Mouse (Mus musculus): ENCODE results near the gene Lzts2. TPM values are rescaled to one million over a fixed set of nuclear protein-coding genes. Genes with fewer than 3 reads are reported as not detected.

The Lzts2 gene
- polyA plus RNA-seq, 2 experiments from 2014 or later = 0.54 to 1.6 TPM

GRCm38 (mm10) chr19:45003740-45004516 is 10.3 kb upstream of the Lzts2 start:
- no peak for ATAC-seq

GRCm38 (mm10) chr19:45005444-45005843 is 8.8 kb upstream of the Lzts2 start, which contains the start of gene Twnk:
Gene Twnk (plus strand): TSS chr19:45005663.
- no peak for ATAC-seq

- peak; percentile 96 for ATAC-seq
Observed at GRCm38 (mm10) chr19:45005957-45006712, 8.1 kb upstream of the Lzts2 start, which contains the start of gene Mrpl43. Gene Mrpl43 (minus strand): TSS chr19:45006442.

- no peak for ATAC-seq
Observed at GRCm38 (mm10) chr19:45007021-45007420, 7.2 kb upstream of the Lzts2 start.

- no peak for ATAC-seq
Observed at GRCm38 (mm10) chr19:45007425-45008191, 6.6 kb upstream of the Lzts2 start.

- no peak for ATAC-seq
Observed at GRCm38 (mm10) chr19:45010646-45011045, 3.6 kb upstream of the Lzts2 start.

- ATAC-seq = no peak
Observed at GRCm38 (mm10) chr19:45012219-45012618, 2.0 kb upstream of the Lzts2 start.

GRCm38 (mm10) chr19:45012636-45013035 is 1.6 kb upstream of the Lzts2 start:
- no peak for ATAC-seq

GRCm38 (mm10) chr19:45013581-45014225 is 511 bp upstream of the Lzts2 start:
- ATAC-seq = no peak

- peak; percentile 24 for ATAC-seq
Observed at GRCm38 (mm10) chr19:45014981-45015402, 778 bp downstream of the Lzts2 start.

- ATAC-seq = peak; percentile 78
Observed at GRCm38 (mm10) chr19:45015518-45016281, 1.5 kb downstream of the Lzts2 start.

GRCm38 (mm10) chr19:45016341-45017215 is 2.4 kb downstream of the Lzts2 start:
- ATAC-seq = no peak

- ATAC-seq = no peak
Observed at GRCm38 (mm10) chr19:45017216-45017771, 3.1 kb downstream of the Lzts2 start.

GRCm38 (mm10) chr19:45017909-45018308 is 3.7 kb downstream of the Lzts2 start:
- no peak for ATAC-seq

- no peak for ATAC-seq
Observed at GRCm38 (mm10) chr19:45018351-45018831, 4.2 kb downstream of the Lzts2 start.

GRCm38 (mm10) chr19:45020348-45020747 is 6.1 kb downstream of the Lzts2 start:
- no peak for ATAC-seq

- ATAC-seq = no peak
Observed at GRCm38 (mm10) chr19:45021362-45021761, 7.1 kb downstream of the Lzts2 start.

GRCm38 (mm10) chr19:45023993-45024392 is 9.8 kb downstream of the Lzts2 start:
- ATAC-seq = no peak

GRCm38 (mm10) chr19:45024775-45025174 is 10.6 kb downstream of the Lzts2 start:
- no peak for ATAC-seq

Data from CD4-positive, CD25-positive, alpha-beta regulatory T cell, adult 4 months (primary cell).